Mouse (Mus musculus): ENCODE measurements around the gene Syt2.
A peak's percentile ranks its signal among the peaks of the same experiment; 100 is the strongest.

DNA sequence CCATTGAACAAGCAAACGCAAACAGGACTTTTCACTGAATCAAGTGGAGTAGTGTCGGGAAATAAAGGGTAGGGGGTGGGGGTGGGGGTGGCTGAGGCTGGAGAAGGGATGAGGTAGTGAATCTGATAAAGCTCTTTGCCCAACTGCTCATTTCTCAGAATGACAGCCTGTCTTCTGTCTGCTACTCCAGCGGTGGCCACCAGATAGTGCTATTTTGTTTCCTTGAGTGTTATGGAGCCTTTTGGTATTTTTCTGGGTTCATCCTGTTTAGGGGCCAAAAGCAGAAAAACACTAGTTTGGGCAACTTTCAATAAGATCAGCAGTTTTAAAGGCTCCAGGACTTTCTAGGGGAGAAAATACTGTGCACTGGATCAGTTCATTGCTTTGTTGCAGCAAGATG lies 9.8 kb upstream of the Syt2 start:
- TF ChIP-seq CTCF (IDR thresholded peaks at IDR 0.05; ENCODE audit: extremely low read depth, insufficient read depth, low read length) (peak; percentile 48), POLR2A (IDR thresholded peaks at IDR 0.05; ENCODE audit: extremely low read depth, insufficient read depth, low read length) (no peak)

All from cortical plate, adult 2 months (tissue).